Mouse (Mus musculus) midbrain, embryonic 15.5 days (tissue): ENCODE measurements around the gene Slc17a7. TPM values are rescaled to one million over a fixed set of nuclear protein-coding genes. Genes with fewer than 3 reads are reported as not detected.

Source experiments
- ATAC-seq: fragments of 200-750 bp; cut with Nextera tagmentation; replicated peaks from 2 replicates; pipeline ENCODE4 v1.8.0; 2017; ENCODE audit warnings: moderate TSS enrichment
- H3K27ac ChIP-seq: fragments of 300-500 bp; sonication (generic); 2 replicates; pipeline ENCODE4 v1.5.1; 2015; ENCODE audit warnings: mild to moderate bottlenecking, inconsistent platforms
- H3K27me3 ChIP-seq: fragments of 300-500 bp; sonication (generic); replicated peaks from 2 replicates; pipeline ENCODE4 v1.6.1; 2015; ENCODE audit warnings: inconsistent platforms
- H3K36me3 ChIP-seq: fragments of 300-500 bp; sonication (generic); replicated peaks from 2 replicates; pipeline ENCODE4 v1.6.1; 2015; ENCODE audit warnings: inconsistent platforms
- H3K4me1 ChIP-seq: fragments of 300-500 bp; sonication (generic); 2 replicates; pipeline ENCODE4 v1.6.1; 2015; ENCODE audit warnings: inconsistent platforms
- H3K4me2 ChIP-seq: fragments of 300-500 bp; sonication (generic); 2 replicates; pipeline ENCODE4 v1.6.1; 2015; ENCODE audit warnings: inconsistent platforms, mild to moderate bottlenecking, moderate library complexity
- H3K4me3 ChIP-seq: fragments of 300-500 bp; sonication (generic); 2 replicates; pipeline ENCODE4 v1.5.1; 2015; ENCODE audit warnings: mild to moderate bottlenecking, inconsistent platforms
- H3K9ac ChIP-seq: fragments of 300-500 bp; sonication (generic); 2 replicates; pipeline ENCODE4 v1.6.1; 2015; ENCODE audit warnings: mild to moderate bottlenecking, inconsistent platforms
- H3K9me3 ChIP-seq: fragments of 300-500 bp; sonication (generic); 2 replicates; pipeline ENCODE4 v1.6.1; 2016; ENCODE audit warnings: inconsistent platforms
- WGBS: fragments of 180-500 bp; shearing (Covaris S2); methylation state at CpG from one replicate; pipeline ENCODE4 v1.1.7; 2015; ENCODE audit warnings: mixed read lengths; 5-methylcytosine and 5-hydroxymethylcytosine counted together
- polyA plus RNA-seq: library from polyadenylated mRNA; unstranded; fragments of >200 nt; fragmentation: Nextera tagmentation; extraction: Ambion mirVana; gene quantifications from 2 replicates; pipeline ENCODE4 v1.2.1, GENCODE M21; 2015

The Slc17a7 gene
- polyA plus RNA-seq, 1 experiment from 2014 or later = 0.59 TPM

GRCm38 (mm10) chr7:45174567-45175280 is 11.0 kb downstream of the Slc17a7 start:
- peaks cover 71% of the 10 kb centered on the region for H3K27me3 ChIP-seq
- H3K27ac ChIP-seq = no peak overlapping the region
- 2% methylated on average over 29 of the region's 29 CpGs for WGBS
- H3K4me3 ChIP-seq = no peak overlapping the region
- H3K36me3 ChIP-seq = no peaks in the 10 kb centered on the region
- ATAC-seq = no peak
- no peak overlapping the region for H3K9ac ChIP-seq
- no peak overlapping the region for H3K4me2 ChIP-seq
- peaks cover 14% of the 10 kb centered on the region for H3K4me1 ChIP-seq
- H3K9me3 ChIP-seq = no peaks in the 10 kb centered on the region

- WGBS = 4% methylated on average over 13 of the region's 13 CpGs
- no peak overlapping the region for H3K9ac ChIP-seq
- no peak overlapping the region for H3K27ac ChIP-seq
These were observed 11.6 kb downstream of the Slc17a7 start for GRCm38 (mm10) chr7:45175398-45175797.

GRCm38 (mm10) chr7:45175929-45176328 is 12.2 kb downstream of the Slc17a7 start:
- Histone ChIP-seq H3K9ac (0 out of 2 replicates have a peak overlapping the region, but pooled peaks have one; percentile 4), H3K27me3 (peaks cover 76% of the 10 kb centered on the region), H3K4me3 (peak overlapping the region; percentile 18), H3K36me3 (no peaks in the 10 kb centered on the region), H3K27ac (no peak overlapping the region), H3K9me3 (no peaks in the 10 kb centered on the region), H3K4me1 (peaks cover 15% of the 10 kb centered on the region), H3K4me2 (peak overlapping the region; percentile 35)
- ATAC-seq = no peak
- 2% methylated on average over 23 of the region's 23 CpGs for WGBS

More at GRCm38 (mm10) chr7:45175398-45175797, 11.6 kb downstream of the Slc17a7 start:
- Histone ChIP-seq H3K36me3 (no peaks in the 10 kb centered on the region), H3K9me3 (no peaks in the 10 kb centered on the region), H3K27me3 (peaks cover 71% of the 10 kb centered on the region), H3K4me1 (peaks cover 14% of the 10 kb centered on the region), H3K4me2 (no peak overlapping the region), H3K4me3 (no peak overlapping the region)
- no peak for ATAC-seq

GRCm38 (mm10) chr7:45176356-45176755 is 12.6 kb downstream of the Slc17a7 start:
- H3K36me3 ChIP-seq = no peaks in the 10 kb centered on the region
- peak overlapping the region; percentile 18 for H3K4me3 ChIP-seq
- no peaks in the 10 kb centered on the region for H3K9me3 ChIP-seq
- 4% methylated on average over 28 of the region's 31 CpGs for WGBS
- no peak for ATAC-seq
- no peak overlapping the region for H3K27ac ChIP-seq
- H3K9ac ChIP-seq = 0 out of 2 replicates have a peak overlapping the region, but pooled peaks have one; percentile 4
- H3K4me2 ChIP-seq = peak overlapping the region; percentile 35
- peaks cover 19% of the 10 kb centered on the region for H3K4me1 ChIP-seq
- peaks cover 80% of the 10 kb centered on the region for H3K27me3 ChIP-seq

- Histone ChIP-seq H3K36me3 (no peaks in the 10 kb centered on the region), H3K4me3 (no peak overlapping the region), H3K4me2 (no peak overlapping the region), H3K27ac (no peak overlapping the region), H3K27me3 (peaks cover 96% of the 10 kb centered on the region), H3K9ac (no peak overlapping the region), H3K4me1 (peaks cover 33% of the 10 kb centered on the region), H3K9me3 (no peaks in the 10 kb centered on the region)
- ATAC-seq = no peak
- WGBS = 24% methylated on average over 7 of the region's 7 CpGs
These were observed 14.8 kb downstream of the Slc17a7 start for GRCm38 (mm10) chr7:45178550-45178949.

- H3K4me2 ChIP-seq = no peak within 1 kb of the TSS
- no peak within 1 kb of the TSS for H3K9ac ChIP-seq
- 23% methylated on average over 7 of the region's 7 CpGs for WGBS
- no peak within 1 kb of the TSS for H3K4me3 ChIP-seq
- H3K27ac ChIP-seq = no peak within 1 kb of the TSS
- H3K9me3 ChIP-seq = no peaks in the 10 kb centered on the region
- H3K36me3 ChIP-seq = no peaks in the 10 kb centered on the region
- ATAC-seq = no peak
- peaks cover 99% of the 10 kb centered on the region for H3K27me3 ChIP-seq
- H3K4me1 ChIP-seq = peaks cover 33% of the 10 kb centered on the region
These were observed 15.7 kb downstream of the Slc17a7 start, which contains the start of gene Gfy for GRCm38 (mm10) chr7:45179469-45179868. TSS of gene Gfy (minus strand) at chr7:45179569.

- WGBS = 18% methylated on average over 20 of the region's 20 CpGs
- no peak for ATAC-seq
These were observed 17.2 kb downstream of the Slc17a7 start, which contains the start of gene Pth2 for GRCm38 (mm10) chr7:45180896-45181477. TSS of gene Pth2 (plus strand) at chr7:45180995.

GRCm38 (mm10) chr7:45181540-45181939 is 17.8 kb downstream of the Slc17a7 start:
- H3K4me3 ChIP-seq = peak overlapping the region; percentile 37
- H3K27ac ChIP-seq = no peak overlapping the region
- H3K9ac ChIP-seq = peak overlapping the region; percentile 2; the same call in 1 of the 2 replicates
- peaks cover 24% of the 10 kb centered on the region for H3K4me1 ChIP-seq
- 3% methylated on average over 34 of the region's 35 CpGs for WGBS
- H3K36me3 ChIP-seq = no peaks in the 10 kb centered on the region
- no peak; the same call in 1 of the 2 replicates for ATAC-seq
- H3K9me3 ChIP-seq = no peaks in the 10 kb centered on the region
- peaks cover 90% of the 10 kb centered on the region for H3K27me3 ChIP-seq
- peak overlapping the region; percentile 62 for H3K4me2 ChIP-seq

More at GRCm38 (mm10) chr7:45180896-45181477, 17.2 kb downstream of the Slc17a7 start, which contains the start of gene Pth2:
- no peaks in the 10 kb centered on the region for H3K9me3 ChIP-seq
- H3K27ac ChIP-seq = no peak within 1 kb of the TSS
- H3K4me3 ChIP-seq = peak within 1 kb of the TSS; percentile 37
- H3K9ac ChIP-seq = peak within 1 kb of the TSS; percentile 2; the same call in 1 of the 2 replicates
- peaks cover 96% of the 10 kb centered on the region for H3K27me3 ChIP-seq
- H3K36me3 ChIP-seq = no peaks in the 10 kb centered on the region
- peaks cover 30% of the 10 kb centered on the region for H3K4me1 ChIP-seq
- peak within 1 kb of the TSS; percentile 62 for H3K4me2 ChIP-seq

GRCm38 (mm10) chr7:45182199-45182601 is 18.5 kb downstream of the Slc17a7 start:
- Histone ChIP-seq H3K36me3 (no peaks in the 10 kb centered on the region), H3K27me3 (peaks cover 85% of the 10 kb centered on the region), H3K27ac (no peak overlapping the region), H3K4me3 (peak overlapping the region; percentile 37), H3K4me1 (peaks cover 24% of the 10 kb centered on the region), H3K9ac (peak overlapping the region; percentile 25; the same call in 1 of the 2 replicates), H3K4me2 (peak overlapping the region; percentile 62), H3K9me3 (no peaks in the 10 kb centered on the region)
- peak; percentile 84 for ATAC-seq
- under 1% methylated on average over 34 of the region's 34 CpGs for WGBS

- Histone ChIP-seq H3K9ac (peak overlapping the region; percentile 25; the same call in 1 of the 2 replicates), H3K36me3 (no peaks in the 10 kb centered on the region), H3K4me3 (peak overlapping the region; percentile 37), H3K27me3 (peaks cover 81% of the 10 kb centered on the region), H3K4me2 (peak overlapping the region; percentile 62), H3K27ac (no peak overlapping the region), H3K4me1 (peaks cover 24% of the 10 kb centered on the region), H3K9me3 (no peaks in the 10 kb centered on the region)
- 17% methylated on average over 11 of the region's 11 CpGs for whole genome bisulfite sequencing
- no peak; the same call in 1 of the 2 replicates for ATAC-seq
These were observed 18.9 kb downstream of the Slc17a7 start for GRCm38 (mm10) chr7:45182606-45183005.

GRCm38 (mm10) chr7:45183672-45184071 is 19.9 kb downstream of the Slc17a7 start:
- ATAC-seq = no peak
- H3K9ac ChIP-seq = no peak overlapping the region
- H3K4me2 ChIP-seq = no peak overlapping the region
- no peaks in the 10 kb centered on the region for H3K36me3 ChIP-seq
- 65% methylated on average over 7 of the region's 7 CpGs for WGBS
- no peaks in the 10 kb centered on the region for H3K9me3 ChIP-seq
- no peak overlapping the region for H3K27ac ChIP-seq
- peaks cover 24% of the 10 kb centered on the region for H3K4me1 ChIP-seq
- no peak overlapping the region for H3K4me3 ChIP-seq
- peaks cover 70% of the 10 kb centered on the region for H3K27me3 ChIP-seq

- Histone ChIP-seq H3K4me3 (no peak overlapping the region), H3K9ac (no peak overlapping the region), H3K27me3 (peaks cover 48% of the 10 kb centered on the region), H3K27ac (no peak overlapping the region), H3K4me1 (peaks cover 23% of the 10 kb centered on the region), H3K36me3 (no peaks in the 10 kb centered on the region), H3K4me2 (no peak overlapping the region), H3K9me3 (no peaks in the 10 kb centered on the region)
- 59% methylated on average over 7 of the region's 7 CpGs for WGBS
- no peak for ATAC-seq
These were observed 22.2 kb downstream of the Slc17a7 start for GRCm38 (mm10) chr7:45185921-45186320.
